Mouse (Mus musculus) stomach, postnatal 0 days (tissue): ENCODE data around the gene Sept5.

Experiments used
- CTCF ChIP-seq: IDR thresholded peaks from 2 replicates; pipeline ENCODE4 v1.5.1; 2016; ENCODE audit warnings: antibody characterized with exemption, low read depth, mild to moderate bottlenecking, moderate library complexity
- EP300 ChIP-seq: optimal IDR thresholded peaks from 2 replicates; pipeline ENCODE3; 2016; ENCODE audit warnings: antibody characterized with exemption

DNA sequence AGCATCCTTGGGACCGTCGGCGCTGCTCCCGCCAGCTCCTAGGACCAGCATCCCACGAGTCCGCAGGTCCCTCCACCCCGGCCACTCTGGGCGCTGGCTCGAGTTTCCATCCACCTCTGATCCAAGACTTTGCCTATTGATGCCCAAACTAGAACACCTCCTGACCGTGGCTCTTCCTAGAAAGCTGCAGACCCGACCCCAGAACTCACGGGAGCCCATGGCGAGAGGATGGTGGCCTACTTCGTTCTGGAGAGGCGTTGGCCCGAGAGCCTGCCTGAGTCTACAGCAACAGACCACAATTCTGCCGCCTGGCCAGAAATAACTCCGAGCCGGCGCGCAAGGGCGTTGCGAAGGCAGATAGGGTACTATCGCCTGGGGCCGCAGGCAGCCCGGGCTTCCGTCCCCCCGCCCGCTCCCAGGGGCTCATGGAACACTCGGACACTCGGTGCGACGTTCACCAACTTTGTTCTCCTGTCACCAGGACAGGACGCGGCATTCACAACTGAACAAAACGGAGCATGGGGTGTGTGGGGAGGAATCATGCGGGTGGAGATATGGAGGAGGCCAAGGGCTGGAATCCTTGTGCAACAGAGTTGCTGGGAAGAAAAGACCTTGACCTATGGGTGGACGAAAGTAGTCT is 8.3 kb downstream of the Sept5 start:
- no peak for TF ChIP-seq EP300
- no peak for TF ChIP-seq CTCF
